Mouse (Mus musculus) erythroblast, embryonic 14.5 days (primary cell): ENCODE measurements around the gene Gm37240. TPM values are rescaled to one million over a fixed set of nuclear protein-coding genes. Genes with fewer than 3 reads are reported as not detected.
"Not testable (repeated sequence)": the region's sequence is repeated elsewhere in the genome, so short reads cannot be mapped to it uniquely, and the experiment has no call there.

Source experiments
- H3K27me3 ChIP-seq: 2 replicates; pipeline ENCODE4 v1.6.1; 2012; ENCODE audit warnings: inconsistent platforms; ENCODE audit not compliant: control insufficient read depth
- H3K36me3 ChIP-seq: 2 replicates; pipeline ENCODE4 v1.6.1; 2012; ENCODE audit warnings: mild to moderate bottlenecking, inconsistent platforms; ENCODE audit not compliant: control insufficient read depth
- H3K4me1 ChIP-seq: 2 replicates; pipeline ENCODE4 v1.6.1; 2012; ENCODE audit warnings: inconsistent platforms; ENCODE audit not compliant: control insufficient read depth
- H3K4me3 ChIP-seq: replicated peaks from 2 replicates; pipeline ENCODE3; 2012; ENCODE audit warnings: moderate library complexity, mild to moderate bottlenecking, inconsistent platforms
- H3K9me3 ChIP-seq: 2 replicates; pipeline ENCODE4 v1.6.1; 2012; ENCODE audit warnings: low read length, inconsistent platforms, mixed read lengths; ENCODE audit not compliant: control insufficient read depth
- GATA1 ChIP-seq: IDR thresholded peaks from 2 replicates; pipeline ENCODE4 v1.6.1; 2012; ENCODE audit warnings: low read length, inconsistent platforms, mixed read lengths
- TAL1 ChIP-seq: IDR thresholded peaks from 3 replicates; pipeline ENCODE4 v1.6.1; 2012; ENCODE audit warnings: low read length, inconsistent platforms, mixed read lengths
- polyA plus RNA-seq: library from polyadenylated mRNA; stranded (reverse); fragments of >175 nt; gene quantifications from 2 replicates; pipeline ENCODE4 v1.2.3, GENCODE M21; 2012

Gm37240 gene
- polyA plus RNA-seq, 1 experiment = not detected

- H3K27me3 ChIP-seq = no peaks in the 10 kb centered on the region
- H3K4me1 ChIP-seq = no peaks in the 10 kb centered on the region
- no peak for TF ChIP-seq TAL1
- TF ChIP-seq GATA1 = no peak
- no peaks in the 10 kb centered on the region for H3K36me3 ChIP-seq
- H3K9me3 ChIP-seq = no peaks in the 10 kb centered on the region
- no peak overlapping the region for H3K4me3 ChIP-seq
Measured at GRCm38 (mm10) chr3:84555780-84556179, 1331.5 kb downstream of the Gm37240 start.

- Histone ChIP-seq H3K36me3 (no peaks in the 10 kb centered on the region), H3K4me1 (peaks cover 3% of the 10 kb centered on the region; the same call in 1 of the 2 replicates), H3K9me3 (no peaks in the 10 kb centered on the region), H3K27me3 (no peaks in the 10 kb centered on the region), H3K4me3 (no peak overlapping the region)
- TF ChIP-seq TAL1 (no peak), GATA1 (no peak)
Measured at GRCm38 (mm10) chr3:84547177-84547576, 1340.1 kb downstream of the Gm37240 start.

- H3K27me3 ChIP-seq, H3K4me1 ChIP-seq, H3K4me3 ChIP-seq, H3K36me3 ChIP-seq, H3K9me3 ChIP-seq: not testable (repeated sequence)
Measured at GRCm38 (mm10) chr3:84542450-84542849, 1344.9 kb downstream of the Gm37240 start.

GRCm38 (mm10) chr3:84541881-84542280 lies 1345.4 kb downstream of the Gm37240 start:
- H3K36me3 ChIP-seq = no peaks in the 10 kb centered on the region
- no peaks in the 10 kb centered on the region for H3K27me3 ChIP-seq
- H3K4me3 ChIP-seq = no peak overlapping the region
- H3K9me3 ChIP-seq = no peaks in the 10 kb centered on the region
- peaks cover 2% of the 10 kb centered on the region for H3K4me1 ChIP-seq
- no peak for TF ChIP-seq GATA1
- TF ChIP-seq TAL1 = no peak

- no peak for TF ChIP-seq GATA1
- TF ChIP-seq TAL1 = no peak
- Histone ChIP-seq H3K9me3 (no peaks in the 10 kb centered on the region), H3K36me3 (no peaks in the 10 kb centered on the region), H3K27me3 (no peaks in the 10 kb centered on the region), H3K4me3 (no peak overlapping the region), H3K4me1 (peaks cover 2% of the 10 kb centered on the region)
Measured at GRCm38 (mm10) chr3:84540640-84541039, 1346.7 kb downstream of the Gm37240 start.

- TF ChIP-seq GATA1 (no peak), TAL1 (no peak)
- H3K27me3 ChIP-seq = no peaks in the 10 kb centered on the region
- H3K36me3 ChIP-seq = no peaks in the 10 kb centered on the region; the same call in 1 of the 2 replicates
Measured at GRCm38 (mm10) chr3:84536987-84537386, 1350.3 kb downstream of the Gm37240 start.

DNA sequence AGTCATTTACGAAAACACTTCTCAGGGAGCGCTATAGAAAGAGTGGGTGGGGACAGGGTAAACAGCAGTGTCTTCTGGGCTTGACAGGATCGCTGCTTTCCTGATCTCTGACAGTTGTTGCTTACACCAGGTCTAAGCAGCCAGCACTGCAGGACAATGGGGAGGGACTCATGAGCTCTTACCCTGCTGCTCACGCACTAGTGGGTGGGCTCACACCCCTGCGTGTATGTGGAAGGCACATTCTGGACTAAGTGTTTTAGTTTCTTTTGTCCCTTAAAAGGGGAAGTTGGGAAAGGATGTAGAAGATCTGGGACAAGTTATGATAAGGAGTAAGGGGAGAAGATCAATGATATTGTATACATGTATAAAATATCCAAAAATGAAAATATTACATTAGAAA lies 1354.1 kb downstream of the Gm37240 start:
- Histone ChIP-seq H3K27me3 (no peaks in the 10 kb centered on the region), H3K4me3 (no peak overlapping the region), H3K36me3 (no peaks in the 10 kb centered on the region; the same call in 1 of the 2 replicates)

More at GRCm38 (mm10) chr3:84536987-84537386, 1350.3 kb downstream of the Gm37240 start:
- H3K9me3 ChIP-seq = no peaks in the 10 kb centered on the region
- peaks cover 2% of the 10 kb centered on the region for H3K4me1 ChIP-seq
- H3K4me3 ChIP-seq = no peak overlapping the region

GRCm38 (mm10) chr3:84529021-84529420 lies 1358.3 kb downstream of the Gm37240 start:
- H3K4me3 ChIP-seq = no peak overlapping the region

More for the DNA sequence above, 1354.1 kb downstream of the Gm37240 start:
- no peaks in the 10 kb centered on the region for H3K9me3 ChIP-seq
- H3K4me1 ChIP-seq = no peaks in the 10 kb centered on the region
- no peak for TF ChIP-seq TAL1
- no peak for TF ChIP-seq GATA1

DNA sequence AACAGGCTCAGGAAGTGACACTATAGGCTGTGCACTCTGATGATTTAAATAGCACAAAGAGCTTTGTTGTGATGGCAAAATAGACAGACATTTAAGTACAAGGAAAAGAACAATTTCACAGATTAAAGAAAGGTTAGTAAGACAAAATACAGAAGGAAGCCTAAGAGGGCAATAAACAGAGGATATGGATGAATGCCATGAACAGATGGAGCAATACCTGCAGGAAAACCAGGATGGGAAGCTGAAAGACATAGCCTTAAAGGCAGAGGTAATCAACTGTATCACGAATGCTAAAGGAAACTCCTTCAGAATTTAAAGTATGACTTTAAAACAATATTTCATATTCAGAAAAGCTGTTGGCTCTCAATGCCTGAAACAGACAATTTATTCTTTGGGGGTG lies 1362.4 kb downstream of the Gm37240 start:
- H3K4me1 ChIP-seq = no peaks in the 10 kb centered on the region
- TF ChIP-seq TAL1 (no peak), GATA1 (no peak)
- H3K27me3 ChIP-seq = no peaks in the 10 kb centered on the region
- no peaks in the 10 kb centered on the region for H3K9me3 ChIP-seq
- no peaks in the 10 kb centered on the region; the same call in 1 of the 2 replicates for H3K36me3 ChIP-seq
- no peak overlapping the region for H3K4me3 ChIP-seq

More at GRCm38 (mm10) chr3:84529021-84529420, 1358.3 kb downstream of the Gm37240 start:
- Histone ChIP-seq H3K4me1 (no peaks in the 10 kb centered on the region), H3K27me3 (no peaks in the 10 kb centered on the region), H3K36me3 (no peaks in the 10 kb centered on the region; the same call in 1 of the 2 replicates), H3K9me3 (no peaks in the 10 kb centered on the region)
- TF ChIP-seq GATA1 (no peak), TAL1 (no peak)

DNA sequence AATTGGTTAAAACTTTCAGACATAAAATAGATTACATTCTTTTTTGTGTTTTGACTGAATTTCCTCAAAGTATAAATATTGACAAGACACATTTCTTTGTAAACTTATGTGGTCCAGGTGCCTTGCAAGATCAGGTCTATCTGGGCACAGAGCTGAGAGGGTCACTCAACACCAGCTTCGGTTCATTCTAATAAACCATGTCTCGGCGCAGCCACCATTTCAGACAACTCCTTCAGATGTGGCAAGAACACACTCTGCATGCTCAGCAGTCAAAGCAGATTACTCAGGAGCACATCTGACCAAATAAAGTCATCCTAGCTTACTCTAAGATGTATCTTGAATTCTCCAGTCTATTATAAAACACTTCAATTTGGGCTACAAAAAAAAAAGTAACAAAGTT lies 1371.2 kb downstream of the Gm37240 start:
- Histone ChIP-seq H3K4me1 (peaks cover 10% of the 10 kb centered on the region), H3K9me3 (no peaks in the 10 kb centered on the region), H3K4me3 (no peak overlapping the region), H3K27me3 (no peaks in the 10 kb centered on the region), H3K36me3 (peaks cover 2% of the 10 kb centered on the region; the same call in 1 of the 2 replicates)
- no peak for TF ChIP-seq GATA1
- TF ChIP-seq TAL1 = no peak
